Mouse (Mus musculus) stomach, embryonic 14.5 days (tissue): Measurements from ENCODE around the gene Serpine2. TPM values are rescaled to one million over a fixed set of nuclear protein-coding genes. Genes with fewer than 3 reads are reported as not detected.
A peak's percentile ranks its signal among the peaks of the same experiment; 100 is the strongest.

Experiments used
- ATAC-seq: fragments of 200-750 bp; cut with Nextera tagmentation; 2 replicates; pipeline ENCODE4 v1.8.0; 2017; ENCODE audit warnings: low read depth, moderate TSS enrichment; ENCODE audit not compliant: insufficient number of reproducible peaks, insufficient read depth, low FRiP score
- H3K27ac ChIP-seq: fragments of 300-500 bp; sonication (generic); 2 replicates; pipeline ENCODE4 v1.5.1; 2014; ENCODE audit warnings: mild to moderate bottlenecking, low read length, moderate library complexity, mixed read lengths
- H3K27me3 ChIP-seq: fragments of 300-500 bp; sonication (generic); 2 replicates; pipeline ENCODE4 v1.6.1; 2014; ENCODE audit warnings: low read length, control low read depth, mixed read lengths; ENCODE audit not compliant: control insufficient read depth, insufficient read depth
- H3K36me3 ChIP-seq: fragments of 300-500 bp; sonication (generic); 2 replicates; pipeline ENCODE4 v1.6.1; 2014; ENCODE audit warnings: mild to moderate bottlenecking, control low read depth, low read length, moderate library complexity, mixed read lengths; ENCODE audit not compliant: control insufficient read depth, insufficient read depth
- H3K4me1 ChIP-seq: fragments of 300-500 bp; sonication (generic); 2 replicates; pipeline ENCODE4 v1.6.1; 2014; ENCODE audit warnings: low read length, control low read depth, mixed read lengths; ENCODE audit not compliant: control insufficient read depth, insufficient read depth
- H3K4me2 ChIP-seq: fragments of 300-500 bp; sonication (generic); replicated peaks from 2 replicates; pipeline ENCODE4 v1.6.1; 2014; ENCODE audit warnings: low read depth, low read length, control low read depth
- H3K4me3 ChIP-seq: fragments of 300-500 bp; sonication (generic); 2 replicates; pipeline ENCODE4 v1.5.1; 2014; ENCODE audit warnings: low read depth, low read length, control low read depth
- H3K9ac ChIP-seq: fragments of 300-500 bp; sonication (generic); replicated peaks from 2 replicates; pipeline ENCODE4 v1.6.1; 2014; ENCODE audit warnings: low read depth, mild to moderate bottlenecking, control low read depth, low read length, moderate library complexity, mixed read lengths
- H3K9me3 ChIP-seq: fragments of 300-500 bp; sonication (generic); 2 replicates; pipeline ENCODE4 v1.6.1; 2016; ENCODE audit warnings: low read depth, low read length, control low read depth; ENCODE audit not compliant: control insufficient read depth
- WGBS: fragments of 180-500 bp; shearing (Covaris S2); extraction: QIAGEN DNeasy Blood & Tissue Kit; methylation state at CpG from one replicate; pipeline ENCODE4 v1.1.7; 2014; 5-methylcytosine and 5-hydroxymethylcytosine counted together
- polyA plus RNA-seq: library from polyadenylated mRNA; unstranded; fragments of >200 nt; fragmentation: Nextera tagmentation; extraction: Ambion mirVana; gene quantifications from 2 replicates; pipeline ENCODE4 v1.2.1, GENCODE M21; 2014

The Serpine2 gene
- polyA plus RNA-seq, 1 experiment from 2014 or later = 127 TPM

DNA sequence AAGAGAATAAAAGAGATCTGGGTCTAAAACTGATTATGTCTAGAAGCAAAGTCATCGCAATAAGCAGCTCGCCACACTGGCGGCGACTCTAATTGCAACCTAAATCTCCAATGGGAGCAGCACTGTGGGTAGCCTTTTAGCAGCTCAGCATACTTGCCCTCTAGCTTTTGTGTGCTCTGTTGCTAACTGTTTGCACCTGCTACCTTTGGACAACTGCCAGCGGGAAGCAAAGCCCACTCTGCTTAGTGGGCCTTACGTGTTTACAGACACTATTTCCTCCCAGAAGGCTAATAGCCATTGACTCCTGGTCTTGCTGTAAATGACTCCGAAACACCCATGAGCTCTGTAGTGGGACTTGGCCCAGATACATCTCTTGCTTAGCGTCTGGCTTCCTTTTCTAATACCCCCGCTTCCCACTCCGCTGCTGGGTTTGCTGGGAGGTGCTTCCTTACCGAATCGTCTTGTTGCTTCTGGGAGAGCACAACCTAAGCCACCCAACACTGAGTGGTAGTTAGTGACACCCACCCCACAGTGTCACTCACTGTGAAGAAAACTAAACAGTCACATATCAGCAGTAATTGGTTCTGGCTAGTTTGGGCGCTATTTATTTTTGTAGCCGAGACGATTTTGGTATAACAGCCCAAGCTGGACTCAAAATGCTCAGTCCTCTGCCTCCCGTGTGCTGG is 28.1 kb downstream of the Serpine2 start:
- no peak overlapping the region for H3K4me3 ChIP-seq
- no peaks in the 10 kb centered on the region for H3K36me3 ChIP-seq
- WGBS = 74% methylated on average over 16 of the region's 16 CpGs
- H3K4me1 ChIP-seq = no peaks in the 10 kb centered on the region
- no peak overlapping the region for H3K4me2 ChIP-seq
- no peaks in the 10 kb centered on the region for H3K27me3 ChIP-seq
- no peak for ATAC-seq
- no peaks in the 10 kb centered on the region for H3K9me3 ChIP-seq
- H3K27ac ChIP-seq = no peak overlapping the region
- no peak overlapping the region for H3K9ac ChIP-seq

DNA sequence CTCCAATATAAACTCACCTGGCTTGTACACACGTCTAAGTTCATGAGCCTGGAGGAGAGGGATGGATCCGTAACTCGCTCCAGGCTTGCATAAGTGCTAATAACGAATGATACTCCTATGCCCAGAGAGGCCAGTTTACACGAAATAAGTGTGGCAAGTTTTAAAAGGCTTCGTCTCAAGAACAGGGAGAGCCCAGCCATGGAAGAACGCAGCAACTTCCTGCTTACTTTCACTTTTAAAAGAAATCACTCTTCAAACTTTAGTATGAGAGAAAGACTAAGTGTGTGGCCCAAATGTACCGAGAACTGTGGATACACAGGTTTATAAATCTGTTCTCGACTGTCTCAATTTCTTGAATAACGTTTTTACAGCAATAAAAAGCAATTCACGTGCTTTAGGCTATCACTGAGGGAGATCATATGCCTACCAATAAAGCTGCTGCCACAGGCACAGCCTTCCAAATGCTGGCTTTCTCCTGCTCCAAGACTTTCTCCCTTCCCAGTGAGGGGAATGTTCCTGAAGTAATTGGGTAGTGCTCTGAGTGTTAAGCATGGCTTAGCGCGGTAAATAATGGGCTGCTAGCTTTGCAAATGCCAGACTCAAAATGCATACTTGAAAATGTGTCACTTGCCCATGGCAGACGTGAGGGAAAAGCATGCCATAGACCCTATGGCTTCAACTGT is 36.9 kb downstream of the Serpine2 start:
- WGBS = 39% methylated on average over 14 of the region's 14 CpGs
- H3K9me3 ChIP-seq = no peaks in the 10 kb centered on the region
- H3K36me3 ChIP-seq = no peaks in the 10 kb centered on the region
- H3K27me3 ChIP-seq = no peaks in the 10 kb centered on the region
- H3K4me2 ChIP-seq = peak overlapping the region; percentile 15
- no peak overlapping the region for H3K4me3 ChIP-seq
- peaks cover 18% of the 10 kb centered on the region; the same call in 1 of the 2 replicates for H3K4me1 ChIP-seq
- H3K9ac ChIP-seq = no peak overlapping the region
- H3K27ac ChIP-seq = no peak overlapping the region
- no peak for ATAC-seq

- Histone ChIP-seq H3K4me3 (no peak overlapping the region), H3K9me3 (no peaks in the 10 kb centered on the region), H3K9ac (no peak overlapping the region), H3K4me2 (no peak overlapping the region; the same call in 1 of the 2 replicates), H3K27me3 (no peaks in the 10 kb centered on the region), H3K36me3 (no peaks in the 10 kb centered on the region), H3K4me1 (peaks cover 18% of the 10 kb centered on the region; the same call in 1 of the 2 replicates), H3K27ac (no peak overlapping the region)
- WGBS = 57% methylated on average over 13 of the region's 13 CpGs
- ATAC-seq = no peak
Measured at GRCm38 (mm10) chr1:79822806-79823525, 38.0 kb downstream of the Serpine2 start.

GRCm38 (mm10) chr1:79819296-79819879 is 41.6 kb downstream of the Serpine2 start:
- H3K27me3 ChIP-seq = no peaks in the 10 kb centered on the region
- no peaks in the 10 kb centered on the region; the same call in 1 of the 2 replicates for H3K36me3 ChIP-seq
- H3K27ac ChIP-seq = no peak overlapping the region
- no peak overlapping the region for H3K4me2 ChIP-seq
- no peak overlapping the region for H3K4me3 ChIP-seq
- H3K4me1 ChIP-seq = peaks cover 13% of the 10 kb centered on the region; the same call in 1 of the 2 replicates
- no peak overlapping the region for H3K9ac ChIP-seq
- H3K9me3 ChIP-seq = no peaks in the 10 kb centered on the region
- ATAC-seq = no peak
- 94% methylated on average over 11 of the region's 11 CpGs for WGBS

DNA sequence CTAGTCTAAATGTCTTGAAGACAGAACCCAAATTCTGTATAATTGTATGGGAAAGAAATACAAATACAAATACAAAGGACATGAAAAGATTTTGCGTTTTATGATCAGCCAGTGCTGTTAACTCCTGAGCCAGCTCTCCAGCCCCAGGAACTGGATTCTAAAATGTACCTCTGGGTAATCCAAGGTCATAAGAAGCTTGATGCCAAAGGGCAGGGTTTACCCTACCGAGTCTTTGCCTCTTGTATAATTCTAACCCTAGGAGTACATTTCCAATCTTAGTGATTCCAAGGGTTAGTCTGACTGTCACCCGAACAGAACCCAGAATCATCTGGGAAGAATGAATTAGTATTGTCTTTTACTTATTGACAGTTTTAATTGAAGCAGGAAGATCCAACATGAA is 45.5 kb downstream of the Serpine2 start:
- no peak for ATAC-seq
- WGBS = 97% methylated on average over 3 of the region's 3 CpGs
- no peaks in the 10 kb centered on the region; the same call in 1 of the 2 replicates for H3K36me3 ChIP-seq

DNA sequence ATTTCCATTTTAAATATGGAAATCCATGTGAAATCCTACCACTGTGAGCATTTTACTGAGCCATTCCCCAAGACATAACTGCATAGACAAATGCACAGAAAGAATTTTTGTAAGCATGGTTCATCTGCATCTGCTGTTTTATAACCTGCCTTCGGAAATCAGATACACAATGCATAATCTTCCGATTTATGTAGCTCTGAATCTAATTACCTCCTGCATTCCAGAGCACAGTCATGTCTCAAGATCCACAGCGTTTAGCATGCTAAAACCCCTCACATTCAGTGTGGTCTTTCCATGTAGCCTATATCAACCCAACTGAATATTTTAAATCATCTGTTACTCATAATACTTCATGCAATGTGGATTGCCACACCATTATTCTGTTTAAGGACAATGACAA is 51.5 kb downstream of the Serpine2 start:
- Histone ChIP-seq H3K9ac (no peak overlapping the region), H3K27me3 (no peaks in the 10 kb centered on the region), H3K27ac (no peak overlapping the region), H3K9me3 (no peaks in the 10 kb centered on the region), H3K4me2 (no peak overlapping the region), H3K36me3 (no peaks in the 10 kb centered on the region), H3K4me3 (no peak overlapping the region), H3K4me1 (no peaks in the 10 kb centered on the region)
- WGBS = 88% methylated on average over 3 of the region's 3 CpGs
- no peak for ATAC-seq

More for the DNA sequence above, 45.5 kb downstream of the Serpine2 start:
- Histone ChIP-seq H3K27me3 (no peaks in the 10 kb centered on the region), H3K9me3 (no peaks in the 10 kb centered on the region), H3K9ac (no peak overlapping the region), H3K27ac (no peak overlapping the region), H3K4me2 (no peak overlapping the region), H3K4me1 (no peaks in the 10 kb centered on the region), H3K4me3 (no peak overlapping the region)

- Histone ChIP-seq H3K4me2 (no peak overlapping the region), H3K27ac (no peak overlapping the region), H3K4me1 (no peaks in the 10 kb centered on the region), H3K9me3 (no peaks in the 10 kb centered on the region), H3K27me3 (no peaks in the 10 kb centered on the region), H3K36me3 (no peaks in the 10 kb centered on the region), H3K9ac (no peak overlapping the region), H3K4me3 (no peak overlapping the region)
- no peak for ATAC-seq
- 71% methylated on average over 5 of the region's 5 CpGs for WGBS
Measured at GRCm38 (mm10) chr1:79806865-79807264, 54.1 kb downstream of the Serpine2 start.

GRCm38 (mm10) chr1:79803614-79804013 is 57.4 kb downstream of the Serpine2 start:
- ATAC-seq = no peak
- Histone ChIP-seq H3K9ac (no peak overlapping the region), H3K4me2 (no peak overlapping the region), H3K27ac (no peak overlapping the region), H3K27me3 (no peaks in the 10 kb centered on the region), H3K4me3 (no peak overlapping the region), H3K36me3 (no peaks in the 10 kb centered on the region), H3K9me3 (no peaks in the 10 kb centered on the region), H3K4me1 (no peaks in the 10 kb centered on the region)
- WGBS = 85% methylated on average over 7 of the region's 7 CpGs
